Mouse (Mus musculus) C2C12 (cell line): Measurements from ENCODE around the gene Gm48552. TPM values are rescaled to one million over a fixed set of nuclear protein-coding genes. Genes with fewer than 3 reads are reported as not detected.

Experiments
- H3K27me3 ChIP-seq: one replicate; pipeline ENCODE4 v1.6.1; 2011; ENCODE audit not compliant: control insufficient read depth, insufficient read depth, insufficient read length
- H3K36me3 ChIP-seq: one replicate; pipeline ENCODE4 v1.6.1; 2011; ENCODE audit not compliant: control insufficient read depth, insufficient read depth
- H3K4me3 ChIP-seq: one replicate; pipeline ENCODE4 v1.5.1; 2011; ENCODE audit warnings: mild to moderate bottlenecking, control low read depth; ENCODE audit not compliant: poor library complexity, insufficient read depth, severe bottlenecking
- H3K79me2 ChIP-seq: one replicate; pipeline ENCODE4 v1.6.1; 2011; ENCODE audit not compliant: control insufficient read depth, insufficient read depth
- H3K79me3 ChIP-seq: one replicate; pipeline ENCODE4 v1.6.1; 2011; ENCODE audit warnings: low read depth, control low read depth
- H3ac ChIP-seq: one replicate; pipeline ENCODE3; 2011; ENCODE audit warnings: low read depth; ENCODE audit not compliant: control insufficient read depth, insufficient read length
- CEBPB ChIP-seq: IDR thresholded peaks from one replicate; pipeline ENCODE4 v1.6.1; 2011; ENCODE audit warnings: low read depth, mild to moderate bottlenecking, control low read depth, moderate library complexity
- CTCF ChIP-seq: IDR thresholded peaks from one replicate; pipeline ENCODE4 v1.5.1; 2011; ENCODE audit not compliant: control insufficient read depth, insufficient read depth, insufficient read length
- FOSL1 ChIP-seq: IDR thresholded peaks from one replicate; pipeline ENCODE4 v1.8.0; 2011; ENCODE audit warnings: mild to moderate bottlenecking, low read length; ENCODE audit not compliant: poor library complexity, insufficient read depth, severe bottlenecking
- MAX ChIP-seq: IDR thresholded peaks from one replicate; pipeline ENCODE4 v1.6.1; 2011; ENCODE audit warnings: mild to moderate bottlenecking, control low read depth
- MYOD1 ChIP-seq: IDR thresholded peaks from one replicate; pipeline ENCODE4 v1.6.1; 2011; ENCODE audit warnings: low read depth; ENCODE audit not compliant: control insufficient read depth, insufficient read length
- MYOG ChIP-seq: IDR thresholded peaks from one replicate; pipeline ENCODE4 v1.6.1; 2011; ENCODE audit not compliant: control insufficient read depth, insufficient read length; ENCODE audit errors: extremely low read depth
- USF1 ChIP-seq: IDR thresholded peaks from one replicate; pipeline ENCODE4 v1.6.1; 2011; ENCODE audit warnings: low read depth, mild to moderate bottlenecking, control low read depth, moderate library complexity
- polyA plus RNA-seq: library from polyadenylated mRNA; unstranded; fragments of >200 nt; fragmentation: generic; extraction: Trizol; gene quantifications from one replicate; pipeline ENCODE4 v1.2.1, GENCODE M21; 2012; ENCODE audit warnings: missing spikeins

The Gm48552 gene
- polyA plus RNA-seq, 1 experiment, result 0.20 TPM

DNA sequence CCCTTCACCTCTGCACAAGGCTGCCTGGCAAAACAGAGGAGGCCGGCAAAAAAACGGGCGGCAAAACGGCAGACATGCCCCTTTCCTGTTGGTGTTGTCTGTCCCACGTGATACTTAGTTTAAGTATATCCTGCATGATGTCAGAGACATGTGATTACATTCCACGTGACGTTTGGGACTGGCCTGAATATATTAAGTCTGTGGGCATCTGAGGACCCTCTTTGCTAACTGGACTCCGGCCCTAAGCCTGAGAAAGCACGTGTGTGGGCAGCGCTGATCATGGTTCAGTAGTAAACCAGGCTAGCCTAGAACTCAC lies 12.4 kb downstream of the Gm48552 start:
- TF ChIP-seq USF1, result no peak
- TF ChIP-seq MYOG, result no peak
- TF ChIP-seq CTCF, result no peak
- TF ChIP-seq FOSL1, result no peak
- TF ChIP-seq MYOD1, result no peak
- no peak for TF ChIP-seq CEBPB
- no peak for TF ChIP-seq MAX
- Histone ChIP-seq H3ac (no peak overlapping the region), H3K79me3 (peaks cover 15% of the 10 kb centered on the region), H3K79me2 (peaks cover 30% of the 10 kb centered on the region), H3K36me3 (peaks cover 92% of the 10 kb centered on the region), H3K27me3 (no peaks in the 10 kb centered on the region), H3K4me3 (no peak overlapping the region)

- H3K36me3 ChIP-seq, result peaks cover 94% of the 10 kb centered on the region
Measured at GRCm38 (mm10) chr10:81401521-81402226, 12.9 kb downstream of the Gm48552 start.

DNA sequence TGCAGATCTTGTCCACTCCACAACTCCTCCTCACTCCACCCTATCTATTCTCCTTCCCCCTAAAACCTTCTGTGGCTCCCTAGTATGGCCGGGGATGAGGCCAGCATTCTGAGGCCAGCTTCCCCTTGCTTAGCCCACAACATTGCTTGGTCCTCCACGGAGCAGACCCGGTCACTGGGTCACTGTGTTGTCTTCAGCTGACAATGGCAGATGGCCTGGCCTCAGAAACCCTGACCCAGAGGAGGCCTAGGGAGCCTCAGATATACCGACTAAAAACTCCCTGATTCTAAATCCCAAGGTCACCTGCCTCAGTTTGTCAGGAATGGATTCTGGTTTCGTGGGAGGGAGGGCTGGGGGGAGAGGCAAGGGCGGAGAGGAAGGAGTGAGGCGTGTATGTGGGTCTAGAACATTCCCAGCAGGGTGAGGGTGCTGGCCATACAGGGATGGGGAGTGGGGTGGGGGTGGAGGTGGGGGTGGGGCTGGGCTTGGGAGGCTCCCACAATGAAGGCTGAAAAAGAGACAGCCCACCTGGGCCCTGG lies 13.5 kb downstream of the Gm48552 start:
- no peak overlapping the region for H3K4me3 ChIP-seq

More at GRCm38 (mm10) chr10:81401521-81402226, 12.9 kb downstream of the Gm48552 start:
- Histone ChIP-seq H3K79me3 (peaks cover 15% of the 10 kb centered on the region), H3K79me2 (peaks cover 35% of the 10 kb centered on the region), H3K27me3 (no peaks in the 10 kb centered on the region), H3K4me3 (no peak overlapping the region), H3ac (no peak overlapping the region)
- TF ChIP-seq FOSL1, result no peak
- TF ChIP-seq CEBPB, result no peak
- TF ChIP-seq MYOD1, result no peak
- no peak for TF ChIP-seq CTCF
- no peak for TF ChIP-seq USF1
- TF ChIP-seq MAX, result no peak

GRCm38 (mm10) chr10:81403511-81403910 lies 14.7 kb downstream of the Gm48552 start:
- Histone ChIP-seq H3K27me3 (no peaks in the 10 kb centered on the region), H3K36me3 (peaks cover 93% of the 10 kb centered on the region), H3ac (no peak overlapping the region), H3K79me2 (peaks cover 43% of the 10 kb centered on the region), H3K4me3 (no peak overlapping the region), H3K79me3 (peaks cover 20% of the 10 kb centered on the region)
- TF ChIP-seq CTCF (no peak), MYOD1 (no peak), MYOG (no peak), CEBPB (no peak), USF1 (no peak), MAX (no peak), FOSL1 (no peak)

More for the DNA sequence above, 13.5 kb downstream of the Gm48552 start:
- Histone ChIP-seq H3K79me3 (peaks cover 20% of the 10 kb centered on the region), H3K27me3 (no peaks in the 10 kb centered on the region), H3K36me3 (peaks cover 96% of the 10 kb centered on the region), H3ac (no peak overlapping the region), H3K79me2 (peaks cover 41% of the 10 kb centered on the region)
- TF ChIP-seq MYOG, result no peak
- no peak for TF ChIP-seq CEBPB
- no peak for TF ChIP-seq CTCF
- TF ChIP-seq USF1, result no peak
- TF ChIP-seq MYOD1, result no peak

- H3ac ChIP-seq, result no peak overlapping the region
- H3K79me3 ChIP-seq, result peaks cover 20% of the 10 kb centered on the region
- TF ChIP-seq USF1 (no peak), MYOD1 (no peak), MAX (no peak), MYOG (no peak), CEBPB (no peak), FOSL1 (no peak), CTCF (no peak)
- H3K79me2 ChIP-seq, result peaks cover 43% of the 10 kb centered on the region
- no peaks in the 10 kb centered on the region for H3K27me3 ChIP-seq
- H3K4me3 ChIP-seq, result no peak overlapping the region
- peaks cover 90% of the 10 kb centered on the region for H3K36me3 ChIP-seq
Measured at GRCm38 (mm10) chr10:81404082-81404481, 15.3 kb downstream of the Gm48552 start.
